Mouse (Mus musculus) lung, postnatal 25 days (tissue): ENCODE data around the gene Cyp2c40.
"Not testable (repeated sequence)": the region's sequence is repeated elsewhere in the genome, so short reads cannot be mapped to it uniquely, and the experiment has no call there.

Experiments
- DNase-seq: peaks from one replicate; pipeline ENCODE4 v3.0.0; 2022; ENCODE audit warnings: low spot score

The Cyp2c40 gene

GRCm38 (mm10) chr19:39812714-39813113 is at the start of gene Cyp2c40:
Gene Cyp2c40 (minus strand): TSS chr19:39812814.
- not testable (repeated sequence) for DNase-seq

- not testable (repeated sequence) for DNase-seq
These were observed 8.3 kb upstream of the Cyp2c40 start for GRCm38 (mm10) chr19:39820931-39821330.

GRCm38 (mm10) chr19:39816400-39816799 is 3.8 kb upstream of the Cyp2c40 start:
- not testable (repeated sequence) for DNase-seq

DNA sequence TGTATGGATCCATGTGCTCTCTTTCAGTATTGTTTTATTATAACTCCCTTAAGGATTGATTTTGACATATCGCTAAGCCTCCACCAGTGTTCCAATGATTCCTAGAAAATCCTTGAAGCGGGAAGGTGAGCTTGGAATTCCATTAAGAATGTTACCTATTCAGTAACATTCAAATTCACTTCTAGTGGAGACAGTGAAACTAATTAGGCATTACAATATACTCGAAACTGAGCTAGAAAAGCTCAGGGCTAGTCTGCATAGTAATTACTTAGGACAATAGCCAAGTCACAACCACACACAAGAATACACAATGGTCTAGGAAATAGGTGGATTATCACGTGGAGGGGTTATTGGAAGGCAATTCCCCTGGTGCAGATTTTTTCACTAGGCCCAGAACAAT is 3.4 kb upstream of the Cyp2c40 start:
- DNase-seq, result not testable (repeated sequence)

DNA sequence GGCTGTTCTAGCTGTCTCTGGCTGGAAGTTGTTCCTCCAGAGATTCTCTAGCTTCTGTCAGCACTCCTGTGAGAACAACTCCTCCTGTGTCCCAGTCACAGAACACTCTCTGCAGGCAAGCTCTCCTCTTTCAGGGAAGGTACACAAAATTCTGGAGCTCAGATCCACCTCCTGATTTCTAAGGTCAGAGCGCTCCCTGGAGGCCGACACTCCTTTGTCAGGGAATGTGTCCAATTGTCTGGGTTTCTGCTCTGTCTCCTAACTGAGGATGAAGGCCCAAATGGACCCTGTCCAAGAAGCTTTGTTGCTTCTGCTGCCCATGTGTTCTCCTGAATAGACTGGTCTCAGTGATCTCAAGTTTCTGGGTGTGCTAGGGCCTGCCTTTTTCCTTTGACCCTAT is 27.2 kb downstream of the Cyp2c40 start:
- DNase-seq, result not testable (repeated sequence)

DNA sequence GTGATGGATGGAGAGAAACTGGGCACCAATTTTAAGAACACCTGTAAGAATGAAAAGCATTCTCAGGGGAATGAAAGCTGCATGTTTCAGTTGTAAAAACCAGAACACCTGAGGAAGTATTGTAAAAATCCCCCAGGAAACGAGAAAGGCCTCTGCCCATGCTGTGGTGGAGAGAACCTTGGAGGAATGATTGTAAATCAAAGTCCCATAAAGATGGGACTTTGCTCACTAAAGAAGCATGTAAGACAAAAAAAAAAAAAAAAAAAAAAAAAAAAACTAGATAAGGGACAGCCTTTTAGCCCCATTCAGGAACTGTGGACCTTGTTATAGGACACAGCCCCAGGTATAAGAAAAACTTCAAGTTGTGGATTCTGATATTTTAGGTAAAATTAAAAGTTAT is 67.3 kb downstream of the Cyp2c40 start:
- no peak for DNase-seq

DNA sequence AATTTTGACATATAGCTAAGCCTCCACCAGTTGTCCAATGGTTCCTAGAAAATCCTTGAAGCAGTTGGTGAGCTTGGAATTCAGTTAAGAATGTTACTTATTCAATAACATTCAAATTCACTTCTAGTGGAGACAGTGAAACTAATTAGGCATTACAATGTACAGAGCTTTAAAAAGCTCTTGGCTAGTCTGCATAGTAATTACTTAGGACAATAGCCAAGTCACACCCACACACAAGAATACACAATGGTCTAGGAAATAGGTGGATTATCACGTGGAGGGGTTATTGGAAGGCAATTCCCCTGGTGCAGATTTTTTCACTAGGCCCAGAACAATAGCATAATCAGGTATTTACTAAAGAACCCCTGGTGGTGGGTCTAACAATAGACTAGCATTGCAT is 68.3 kb downstream of the Cyp2c40 start:
- DNase-seq, result not testable (repeated sequence)

DNA sequence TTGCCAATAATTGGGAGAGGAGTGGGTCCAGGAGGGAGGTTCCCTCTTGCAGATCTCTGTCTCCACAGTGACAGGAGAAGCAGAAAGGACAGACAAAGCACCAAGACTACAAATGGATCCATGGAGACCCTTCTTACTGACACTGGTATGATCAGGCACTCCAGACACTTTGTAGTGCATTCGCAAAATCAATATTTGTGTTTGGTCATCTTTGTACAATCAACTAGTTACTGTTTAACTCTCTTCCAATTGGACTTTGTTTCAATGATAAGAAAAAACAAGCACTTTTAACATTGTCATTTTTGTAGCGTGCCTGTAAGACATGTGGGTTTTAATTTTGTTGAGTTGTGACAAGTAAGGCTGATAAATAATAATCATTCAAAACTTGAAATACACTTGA is 71.7 kb downstream of the Cyp2c40 start, which contains the start of gene Cyp2c68:
Gene Cyp2c68 (minus strand): TSS at position 135 of the 400 bp plus-strand sequence.
- no peak for DNase-seq
